Mouse (Mus musculus) hindlimb bud, embryonic 11.5 days (tissue): Measurements from ENCODE around the gene Ptgdr2.
A peak's percentile ranks its signal among the peaks of the same experiment; 100 is the strongest.

ENCODE experiments used
- DNase-seq: peaks from one replicate; pipeline ENCODE4 v3.0.0-alpha.2; 2012; ENCODE audit warnings: low read depth, low spot score; ENCODE audit errors: extremely low spot score

Gene Ptgdr2

DNA sequence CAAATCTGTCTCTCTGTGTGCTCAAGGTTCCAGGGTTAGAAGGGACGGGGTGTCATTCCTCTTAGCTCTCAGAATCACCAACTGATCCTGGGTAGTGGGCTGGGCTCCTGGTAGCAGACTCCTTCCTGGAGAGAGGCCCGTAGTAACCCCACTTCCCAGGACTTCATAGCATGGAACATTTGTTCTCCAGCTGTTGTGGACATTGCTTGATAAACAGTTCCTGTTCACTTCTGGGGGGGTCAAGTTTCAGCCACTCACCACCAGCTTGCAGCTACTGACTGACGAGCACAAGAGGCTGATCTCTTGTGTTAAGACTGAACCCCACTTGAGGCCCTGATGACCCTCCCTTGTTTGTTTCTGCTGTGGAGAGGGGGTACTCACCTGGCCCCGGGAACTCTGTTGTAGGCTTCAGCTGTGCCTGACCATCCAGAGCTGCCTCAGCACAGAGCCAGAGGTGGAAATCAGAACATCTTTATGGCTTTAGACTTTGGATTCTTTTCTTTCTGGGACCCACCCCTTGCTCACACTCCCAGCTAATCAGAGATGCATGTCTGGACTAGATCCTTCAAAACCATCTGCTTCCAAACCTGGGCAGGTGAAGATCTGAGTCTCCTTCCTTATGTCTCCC lies 37.4 kb downstream of the Ptgdr2 start, which contains the start of gene Ms4a10:
Gene Ms4a10 (minus strand): TSS at position 433 of the 628 bp plus-strand sequence.
- DNase-seq, result no peak

DNA sequence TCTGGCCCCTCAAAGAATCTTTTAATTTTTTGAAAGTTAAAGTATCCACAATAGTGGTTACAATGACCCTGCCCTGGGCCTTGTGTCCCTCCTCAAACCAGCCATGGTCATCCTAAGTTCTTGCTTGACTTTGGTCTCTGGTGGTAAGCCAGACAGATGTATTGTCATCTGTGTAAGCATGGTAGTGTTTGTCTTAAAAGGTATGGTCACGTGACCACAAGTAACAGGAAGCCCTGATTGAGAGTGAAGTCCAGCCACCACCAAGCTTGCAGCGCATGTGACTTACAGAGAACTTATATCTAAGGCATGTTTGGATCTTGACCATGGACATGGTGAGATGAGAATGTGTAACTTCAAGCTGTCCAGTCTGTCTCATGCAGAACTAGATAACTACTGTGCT lies 38.2 kb downstream of the Ptgdr2 start:
- DNase-seq, result no peak

DNA sequence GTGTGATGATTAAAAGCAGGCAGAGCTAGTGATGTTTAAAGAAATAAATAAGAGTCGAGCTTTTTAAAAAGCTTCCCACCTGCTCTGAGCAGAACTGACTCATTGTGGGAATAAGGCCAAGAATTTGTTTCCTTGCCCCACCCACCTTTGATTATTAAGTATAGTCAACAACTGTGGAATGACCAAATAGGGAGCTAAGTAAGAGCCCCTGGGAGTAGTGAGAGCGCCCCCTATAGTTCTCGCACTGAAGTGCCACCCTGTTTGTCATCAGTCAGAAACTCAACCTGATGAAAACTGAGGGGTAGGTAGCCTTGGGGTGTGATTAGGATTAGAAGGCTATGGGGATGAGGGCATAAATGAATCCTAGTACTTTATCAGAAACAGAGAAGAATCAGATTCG lies 39.4 kb downstream of the Ptgdr2 start:
- no peak for DNase-seq

DNA sequence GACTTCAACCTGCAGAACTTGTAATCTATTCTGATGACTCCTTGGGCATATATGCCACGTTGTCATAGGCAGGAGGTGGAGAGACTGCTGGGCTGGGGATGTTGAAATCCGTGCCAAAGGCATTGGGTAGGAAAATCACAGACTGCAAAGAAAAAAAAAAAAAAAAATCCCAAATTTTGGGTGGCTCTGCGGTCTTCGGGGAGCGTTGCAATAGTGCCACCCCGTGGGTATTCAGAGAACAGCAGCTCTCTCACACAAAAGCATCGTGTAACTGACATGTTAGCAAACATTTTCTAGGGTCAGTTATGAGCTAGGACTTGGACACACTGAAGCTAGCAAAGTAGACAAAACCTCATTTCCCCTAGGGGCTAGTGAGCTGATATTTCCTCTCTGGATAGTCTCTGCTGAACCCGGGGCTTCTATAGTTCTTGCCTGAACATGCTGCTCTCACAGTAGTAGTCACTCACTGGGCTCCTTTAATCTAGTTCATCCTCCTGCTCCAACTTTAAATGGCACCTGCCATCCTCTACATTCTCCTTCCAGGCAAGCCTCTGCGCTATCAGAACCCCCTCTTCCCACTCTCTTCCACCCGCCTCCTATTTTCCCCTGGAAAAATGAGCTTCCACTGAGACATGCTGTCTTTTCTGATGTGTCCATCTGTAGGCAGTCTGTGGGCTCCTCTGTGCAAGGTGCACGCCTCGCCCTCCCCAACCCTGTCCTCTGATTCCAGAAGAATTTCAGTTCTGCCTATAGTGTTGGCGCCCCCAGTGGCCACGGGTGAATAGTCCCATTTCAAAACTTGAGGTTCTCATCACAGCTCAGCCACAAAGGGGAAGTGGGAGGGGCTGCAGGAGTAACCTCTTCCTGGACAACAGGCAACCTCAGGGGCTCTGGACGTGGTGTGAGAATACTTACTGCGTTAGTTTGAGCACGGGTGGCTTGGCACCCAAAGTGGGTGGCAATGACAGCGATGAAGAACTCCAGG lies 42.5 kb downstream of the Ptgdr2 start:
- DNase-seq, result peak; percentile 35

DNA sequence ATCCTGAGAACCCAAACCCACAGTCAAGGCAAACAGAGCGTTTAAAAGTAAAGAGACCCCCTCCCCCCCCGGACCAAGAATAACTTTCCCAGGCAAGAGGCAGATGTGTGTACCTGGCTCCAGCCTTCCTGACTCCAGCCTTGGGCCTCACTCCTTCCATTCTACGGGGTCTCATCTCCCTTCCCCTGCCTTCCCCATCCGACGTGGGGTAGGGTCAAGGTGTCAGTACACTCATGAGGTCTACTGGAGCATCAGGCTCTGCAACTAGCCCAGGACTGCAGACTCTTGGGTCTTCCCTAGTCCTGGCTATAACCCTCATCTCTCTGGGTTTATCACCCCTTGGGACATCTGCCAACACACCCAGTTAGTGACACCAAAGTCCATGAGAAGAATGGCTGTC lies 43.2 kb downstream of the Ptgdr2 start:
- DNase-seq, result no peak

DNA sequence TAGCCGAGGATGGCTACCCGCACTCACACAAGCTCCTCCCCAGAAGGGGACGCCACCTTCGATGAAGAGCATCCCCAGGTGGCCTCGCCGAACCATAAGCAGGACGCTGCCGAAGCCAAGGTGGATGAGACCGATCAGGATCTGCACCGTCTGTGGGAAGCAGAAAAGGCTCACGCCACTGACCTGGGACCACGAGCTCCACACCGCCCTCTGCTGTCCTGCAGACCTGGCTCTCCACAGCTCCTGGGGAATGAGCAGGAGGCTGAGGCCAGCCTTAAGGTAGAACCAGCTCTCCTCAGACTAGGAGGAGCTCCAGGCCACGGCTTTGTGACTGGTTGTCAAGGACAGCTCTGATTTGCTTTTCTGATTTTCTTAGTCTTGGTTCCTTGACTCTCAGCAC lies 46.2 kb downstream of the Ptgdr2 start:
- no peak for DNase-seq

DNA sequence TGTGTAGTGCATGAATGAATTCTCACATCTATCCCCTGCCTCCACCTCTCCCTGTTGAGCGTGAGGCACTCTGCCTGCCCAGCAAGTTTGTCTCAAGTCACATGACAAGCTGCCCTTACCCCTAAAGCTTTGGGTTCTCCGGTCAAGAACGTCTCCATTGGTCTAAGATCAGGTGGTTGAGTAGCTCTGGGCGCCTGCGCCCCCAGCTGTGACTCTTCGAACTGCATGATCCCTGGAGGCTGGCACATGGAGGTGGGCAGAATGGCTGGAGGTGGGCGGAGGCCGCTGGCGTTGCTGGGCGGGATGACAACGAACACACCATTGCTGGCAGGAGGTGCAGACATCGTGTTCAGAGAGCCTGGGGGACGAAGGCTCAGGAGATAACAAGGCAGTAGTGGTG lies 47.6 kb downstream of the Ptgdr2 start:
- DNase-seq, result no peak

DNA sequence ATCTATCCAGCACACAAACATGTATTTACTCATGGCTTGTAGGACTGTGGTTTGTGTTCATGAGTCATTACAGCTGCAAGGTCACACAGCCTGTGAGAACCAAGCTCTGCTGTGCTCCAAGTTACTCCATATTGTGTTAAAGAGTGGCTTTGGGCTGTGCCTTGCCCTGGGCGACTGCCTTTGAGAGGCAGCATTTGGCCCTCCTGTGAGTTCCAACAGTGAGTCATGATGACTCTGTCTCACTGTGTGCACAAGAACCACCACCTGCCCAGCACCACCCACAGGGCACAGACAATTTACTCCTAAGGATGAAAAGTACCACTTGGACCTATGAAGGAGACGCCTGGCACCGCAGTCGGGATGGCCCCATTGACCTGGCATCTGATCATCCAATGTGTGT lies 48.9 kb downstream of the Ptgdr2 start:
- no peak for DNase-seq

DNA sequence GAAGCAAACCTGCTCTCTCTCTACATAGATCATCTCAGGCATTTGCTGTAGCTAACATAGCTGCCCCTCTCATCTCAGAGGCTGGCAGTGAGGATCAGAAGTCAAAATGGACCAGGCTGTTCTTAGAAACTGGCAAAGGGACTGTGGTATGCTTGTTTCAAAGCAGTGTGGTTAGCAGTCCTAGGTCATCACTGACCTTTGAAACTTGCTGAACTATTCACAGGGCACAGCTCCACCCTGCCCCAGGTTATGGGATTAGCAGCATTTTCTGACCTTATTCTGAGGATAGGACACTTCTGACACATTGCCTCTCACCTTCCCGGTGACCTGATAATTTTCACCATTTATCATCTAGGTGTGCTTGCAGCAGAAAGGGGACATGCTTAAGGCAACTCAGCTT lies 51.6 kb downstream of the Ptgdr2 start:
- no peak for DNase-seq

DNA sequence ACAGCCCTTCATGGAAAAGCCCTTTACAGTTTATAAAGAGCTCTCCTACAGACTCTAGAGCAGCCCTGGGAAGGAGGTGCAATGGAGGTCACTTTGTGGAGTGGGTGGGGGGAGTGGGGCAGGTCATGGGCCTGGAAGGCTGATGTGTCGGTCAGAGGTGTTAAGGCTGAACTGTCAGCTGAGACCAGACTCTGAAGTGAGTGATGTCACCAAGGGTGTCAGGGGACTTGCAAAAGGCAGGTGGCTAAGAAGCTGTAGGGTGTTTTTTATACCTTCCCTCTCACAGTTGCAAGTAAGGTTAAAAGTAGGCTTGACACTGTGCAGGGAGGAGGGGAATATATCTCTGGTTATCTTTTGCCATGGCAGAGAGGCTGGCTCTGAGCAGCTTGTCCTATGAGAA lies 53.8 kb downstream of the Ptgdr2 start:
- DNase-seq, result no peak

DNA sequence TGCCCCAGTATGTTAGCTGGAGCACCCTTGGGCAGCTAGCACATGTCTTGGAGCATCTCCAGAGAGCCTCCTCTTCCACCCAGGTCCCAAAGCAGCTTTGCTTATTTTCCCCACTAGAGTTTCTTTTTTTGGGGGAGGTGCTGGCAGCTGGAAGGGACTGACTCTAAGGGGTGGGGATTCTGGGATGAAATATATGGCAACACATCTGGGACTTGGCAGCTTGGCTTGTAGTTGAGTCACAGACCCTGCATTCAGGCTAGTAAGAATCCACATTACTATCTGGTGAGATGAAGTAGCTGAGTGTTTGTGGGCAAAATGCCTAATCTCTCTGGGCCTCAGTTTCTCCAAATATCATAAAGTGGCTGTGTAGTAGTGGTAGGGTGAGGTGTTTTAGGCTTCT lies 55.0 kb downstream of the Ptgdr2 start:
- no peak for DNase-seq
